Mouse (Mus musculus): ENCODE data around the gene H2-M10.2.

DNA sequence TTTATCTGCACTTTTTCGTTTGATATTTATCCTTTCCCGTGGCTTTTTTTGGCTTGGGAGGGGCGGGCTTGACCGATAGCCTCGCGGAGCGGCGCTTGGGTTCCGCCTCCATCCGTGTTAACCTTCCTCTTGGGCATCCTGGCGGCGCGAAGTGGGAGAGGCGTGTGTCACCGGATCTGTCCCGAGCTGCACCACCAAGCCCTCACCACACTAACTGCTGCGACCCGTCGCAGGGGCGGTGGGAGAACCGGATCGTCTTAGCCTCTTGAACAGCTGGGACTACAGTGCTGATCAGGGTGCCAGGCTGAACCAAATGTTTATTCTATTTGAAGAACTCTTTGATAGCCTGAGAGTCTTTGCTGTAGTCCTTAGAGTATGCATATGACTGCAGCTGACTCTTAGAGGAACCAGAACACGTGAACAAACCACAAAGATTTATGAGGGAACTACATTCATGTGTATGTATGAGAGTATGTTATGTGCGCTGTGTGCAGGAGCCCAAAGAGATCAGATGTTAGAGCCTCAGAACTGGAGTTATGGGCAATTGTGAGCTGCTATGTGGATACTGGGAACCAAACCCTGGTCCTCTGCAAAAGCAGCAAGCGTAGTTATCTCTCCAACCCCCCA is 33.9 kb downstream of the H2-M10.2 start:
- TF ChIP-seq FLI1 (IDR thresholded peaks at IDR 0.05; ENCODE audit: low read length) (no peak), GATA1 (IDR thresholded peaks at IDR 0.05; ENCODE audit: borderline replicate concordance, low read length) (no peak)
